11 mouse cellular contexts compared by ENCODE assay signal in genomic region chr5:44495092-44495491, GRCm38 (mm10).
DNase-seq lines count a peak whose midpoint lies in the region; ATAC-seq and TF ChIP-seq lines count a peak whose summit lies in the region.
"Had no signal": no experiment of that assay in that cellular context is flagged by ENCODE, and none has a peak within 500 bp of the region (broad histone marks: within the 10 kb centered on the region; RNA-seq: fewer than 3 reads in every experiment).

No protein-coding gene starts in this region.

- TF ChIP-seq POLR2A in heart, adult 2 months (IDR thresholded peaks at IDR 0.05; ENCODE audit: insufficient read depth, low read depth, low read length), result peak; percentile 23; the same call in 1 of the 2 replicates

- no peak overlapping the region for H3K4me3 ChIP-seq in liver, postnatal 0 days (ENCODE audit: low read depth, low read length)
- peak overlapping the region; percentile 22; the same call in 1 of the 2 replicates for H3K4me3 ChIP-seq in heart, adult 2 months
- H3K4me3 ChIP-seq in kidney, postnatal 0 days (replicated peaks; ENCODE audit: low read depth, low read length), result no peak overlapping the region
- H3K4me3 ChIP-seq: midbrain, embryonic 12.5 days had no signal

- no peak overlapping the region for H3K4me2 ChIP-seq in liver, postnatal 0 days (ENCODE audit: low read depth, low read length)
- H3K4me2 ChIP-seq in kidney, postnatal 0 days (ENCODE audit: low read length), result no peak overlapping the region
- H3K4me2 ChIP-seq: midbrain, embryonic 12.5 days had no signal

- H3K27ac ChIP-seq in liver, postnatal 0 days (ENCODE audit: low read depth), result peak overlapping the region; percentile 16; the same call in 1 of the 2 replicates
- peak overlapping the region; percentile 81 for H3K27ac ChIP-seq in heart, adult 2 months
- no peak overlapping the region for H3K27ac ChIP-seq in kidney, postnatal 0 days
- H3K27ac ChIP-seq: midbrain, embryonic 12.5 days had no signal

- TF ChIP-seq EP300 in liver, postnatal 0 days (IDR thresholded peaks at IDR 0.05; ENCODE audit: low read depth), result 0 out of 2 replicates have a peak, but pooled peaks have one; percentile 16
- TF ChIP-seq EP300 in heart, adult 2 months (IDR thresholded peaks at IDR 0.05; ENCODE audit: insufficient read depth, low read depth, low read length), result no peak

- no peak for TF ChIP-seq CTCF in liver, postnatal 0 days (IDR thresholded peaks at IDR 0.05; ENCODE audit: low read depth)
- no peak for TF ChIP-seq CTCF in heart, adult 2 months (IDR thresholded peaks at IDR 0.05)
- TF ChIP-seq CTCF in kidney, postnatal 0 days (IDR thresholded peaks at IDR 0.05; ENCODE audit: low read depth), result no peak

- intact Hi-C loops in heart, adult 2 months (cut with DNase I), result loop anchor here (5.0 to 10.0 kb wide), 4 partner anchors 212 to 790 kb away; no protein-coding TSS in a partner anchor

- peak; percentile 53 for DNase-seq in liver, postnatal 0 days
- DNase-seq in liver, result no peak
- peak; percentile 61 to 76 for DNase-seq in heart, adult 2 months
- DNase-seq in kidney, postnatal 0 days (ENCODE audit: low spot score), result peak; percentile 59
- DNase-seq in skeletal muscle tissue, adult 2 months (ENCODE audit: low read depth, low spot score), result peak; percentile 60
- no peak for DNase-seq in spleen, adult 12 weeks (ENCODE audit: low spot score)
- DNase-seq in frontal cortex, adult 2 months (ENCODE audit: extremely low spot score in 1 of 2, low spot score in 1 of 2), result no peak
- DNase-seq in frontal cortex, postnatal 25 days (ENCODE audit: low spot score in 2 of 2), result no peak

- H3K9me3 ChIP-seq in liver, postnatal 0 days (ENCODE audit: low read length), result no peaks in the 10 kb centered on the region
- H3K9me3 ChIP-seq in kidney, postnatal 0 days (replicated peaks; ENCODE audit: low read length), result no peaks in the 10 kb centered on the region
- H3K9me3 ChIP-seq: midbrain, embryonic 12.5 days had no signal

- no peak overlapping the region for H3K9ac ChIP-seq in liver, postnatal 0 days (replicated peaks)
- no peak overlapping the region for H3K9ac ChIP-seq in heart, adult 2 months (ENCODE audit: low read depth, low read length)
- H3K9ac ChIP-seq in kidney, postnatal 0 days (ENCODE audit: low read depth, low read length), result no peak overlapping the region
- H3K9ac ChIP-seq: midbrain, embryonic 12.5 days had no signal

- no peaks in the 10 kb centered on the region for H3K79me2 ChIP-seq in heart, adult 2 months (replicated peaks; ENCODE audit: control insufficient read depth, insufficient read depth, low read length)

- H3K4me1 ChIP-seq in liver, postnatal 0 days (ENCODE audit: insufficient read depth), result no peaks in the 10 kb centered on the region
- no peaks in the 10 kb centered on the region; the same call in none of the 2 replicates for H3K4me1 ChIP-seq in heart, adult 2 months (ENCODE audit: control insufficient read depth, insufficient read depth, low read length)
- no peaks in the 10 kb centered on the region for H3K4me1 ChIP-seq in kidney, postnatal 0 days (replicated peaks; ENCODE audit: insufficient read depth, low read length)

- no peaks in the 10 kb centered on the region for H3K36me3 ChIP-seq in liver, postnatal 0 days (replicated peaks; ENCODE audit: insufficient read depth, low read length)
- H3K36me3 ChIP-seq in heart, adult 2 months (ENCODE audit: control insufficient read depth, insufficient read depth, low read length), result peaks cover 2% of the 10 kb centered on the region; the same call in 1 of the 2 replicates
- no peaks in the 10 kb centered on the region for H3K36me3 ChIP-seq in kidney, postnatal 0 days (ENCODE audit: insufficient read depth, low read length)
- H3K36me3 ChIP-seq: midbrain, embryonic 12.5 days had no signal

- WGBS in liver, postnatal 0 days (ENCODE audit: insufficient replicate concordance), result 70% methylated on average over 4 of the region's 4 CpGs
- 35% methylated on average over 4 of the region's 4 CpGs for WGBS in heart, adult 2 months
- WGBS in kidney, postnatal 0 days, result 58% methylated on average over 4 of the region's 4 CpGs

- 0 out of 2 replicates have a peak, but pooled peaks have one; percentile 25 for ATAC-seq in liver, postnatal 0 days
- ATAC-seq in kidney, postnatal 0 days (replicated peaks; ENCODE audit: low FRiP score, low read depth), result no peak
- ATAC-seq: CD4-positive, CD25-positive, alpha-beta regulatory T cell, adult 4 months; forebrain, embryonic 16.5 days had no signal

- no peaks in the 10 kb centered on the region for H3K27me3 ChIP-seq in liver, postnatal 0 days (ENCODE audit: insufficient read depth, low read length)
- H3K27me3 ChIP-seq in heart, adult 2 months (ENCODE audit: control insufficient read depth, insufficient read depth, low read length), result no peaks in the 10 kb centered on the region
- H3K27me3 ChIP-seq in kidney, postnatal 0 days (ENCODE audit: insufficient read depth, low read length), result no peaks in the 10 kb centered on the region
- H3K27me3 ChIP-seq: midbrain, embryonic 12.5 days had no signal

Comparison
In these comparisons a context has a peak if more than half of its experiments do, and no peak if none do; other contexts are left out.
1. DNase-seq: peak in liver, postnatal 0 days (single experiment), heart, adult 2 months (2 of 2), kidney, postnatal 0 days (single experiment) and skeletal muscle tissue, adult 2 months (single experiment); none in liver (single experiment), spleen, adult 12 weeks (single experiment), frontal cortex, adult 2 months (0 of 2) and frontal cortex, postnatal 25 days (0 of 2).